Mouse (Mus musculus): Measurements from ENCODE around the gene Tram2.

Tram2 gene

DNA sequence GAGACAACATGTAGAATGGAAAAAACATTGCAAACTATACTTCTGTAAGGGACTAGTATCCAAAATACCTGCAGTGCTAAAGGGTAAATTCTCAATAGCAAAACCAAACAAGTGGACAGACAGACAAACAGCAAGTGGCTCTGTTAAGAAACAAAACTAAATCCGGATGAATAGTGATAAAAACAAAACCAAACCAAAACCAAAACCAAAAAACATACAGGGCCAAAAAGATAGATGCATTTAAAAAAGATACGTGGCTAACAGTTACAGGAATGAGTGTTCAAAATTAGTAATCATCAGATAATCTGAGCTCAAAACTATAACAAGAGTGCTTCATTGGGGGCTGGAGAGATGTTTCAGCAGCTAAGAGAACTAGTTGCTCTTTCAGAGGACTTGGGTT, 109.4 kb downstream of the Tram2 start:
- DNase-seq (ENCODE audit: low spot score) = no peak

DNA sequence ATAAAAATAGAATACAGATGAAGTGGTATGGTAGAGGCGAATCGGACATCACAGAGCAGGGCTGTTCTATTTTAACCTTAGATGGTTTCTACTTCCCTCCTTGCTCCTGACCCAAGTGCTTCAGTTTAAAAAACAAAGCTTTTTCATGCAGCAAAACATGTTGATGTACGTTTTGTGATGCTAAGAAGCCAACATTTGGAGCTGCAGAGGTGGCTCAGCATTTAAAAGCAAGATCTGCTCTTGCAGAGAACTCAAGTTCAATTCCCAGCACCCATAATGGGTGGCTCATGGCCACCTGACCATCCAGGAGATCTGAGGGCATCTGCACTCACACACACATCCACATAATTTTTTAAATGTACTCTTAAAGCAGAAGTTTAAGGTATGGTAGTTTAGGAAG, 124.2 kb downstream of the Tram2 start:
- DNase-seq (ENCODE audit: low spot score) = no peak

DNA sequence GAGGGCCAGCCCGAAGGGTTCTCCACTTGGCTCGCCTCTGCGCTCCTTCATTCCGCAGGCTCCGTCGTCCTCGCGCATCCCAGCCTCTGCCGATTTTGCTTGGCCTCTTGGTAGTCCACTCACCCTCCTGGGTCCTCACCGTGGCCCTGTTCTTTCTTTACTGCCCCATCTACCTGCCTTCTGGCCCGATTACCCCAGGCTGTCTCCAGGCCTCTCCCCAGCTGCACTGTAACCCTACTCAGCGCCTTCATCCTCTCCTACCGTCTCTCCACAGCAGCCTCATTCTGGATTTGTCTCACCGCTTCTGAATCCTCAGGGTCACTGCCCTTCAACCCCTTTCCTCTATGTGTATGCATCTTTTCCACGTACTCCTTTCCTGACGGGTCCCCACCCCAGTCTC, 127.2 kb downstream of the Tram2 start:
- no peak for DNase-seq (ENCODE audit: low spot score)

DNA sequence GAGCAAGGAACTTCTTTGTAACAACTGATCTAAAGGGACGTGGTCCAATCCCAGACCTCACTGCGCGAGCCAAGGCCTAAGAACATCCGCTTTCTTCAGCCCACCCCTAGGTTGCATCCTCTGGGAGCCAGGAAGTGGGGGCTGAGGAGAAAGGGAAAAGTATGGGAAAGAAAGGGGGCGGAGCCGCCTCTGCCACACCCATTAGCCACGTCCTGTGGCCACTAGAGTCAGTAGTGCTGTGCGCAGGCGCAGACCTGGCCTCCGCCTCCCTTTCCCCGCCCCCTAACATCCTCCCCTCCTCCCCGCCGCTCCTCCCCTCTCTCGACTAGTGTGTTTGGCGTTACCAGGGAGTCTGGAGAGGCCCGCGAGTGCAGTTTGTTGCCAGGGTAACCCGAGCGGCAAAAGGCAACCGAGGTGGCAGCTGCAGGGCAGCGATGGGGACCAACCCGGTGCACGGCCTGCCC, 127.7 kb downstream of the Tram2 start, which contains the start of gene Efhc1:
Gene Efhc1, plus strand, starts transcription at position 327 of the 464 bp plus-strand sequence.
- DNase-seq (ENCODE audit: low spot score) = peak; percentile 93

Measured in lung, postnatal 25 days (tissue).